Mouse (Mus musculus) E14TG2a.4 (cell line): ENCODE data around the gene Magi2.

Source experiments
- CTCF ChIP-seq: conservative IDR thresholded peaks from 2 replicates; pipeline ENCODE4 v1.5.1; 2014; ENCODE audit warnings: low read length
- NANOG ChIP-seq: IDR thresholded peaks from 2 replicates; pipeline ENCODE4 v1.6.1; 2014; ENCODE audit warnings: borderline replicate concordance, low read length, mixed read lengths
- POU5F1 ChIP-seq: IDR thresholded peaks from 2 replicates; pipeline ENCODE4 v1.6.1; 2014; ENCODE audit warnings: low read length, borderline replicate concordance

DNA sequence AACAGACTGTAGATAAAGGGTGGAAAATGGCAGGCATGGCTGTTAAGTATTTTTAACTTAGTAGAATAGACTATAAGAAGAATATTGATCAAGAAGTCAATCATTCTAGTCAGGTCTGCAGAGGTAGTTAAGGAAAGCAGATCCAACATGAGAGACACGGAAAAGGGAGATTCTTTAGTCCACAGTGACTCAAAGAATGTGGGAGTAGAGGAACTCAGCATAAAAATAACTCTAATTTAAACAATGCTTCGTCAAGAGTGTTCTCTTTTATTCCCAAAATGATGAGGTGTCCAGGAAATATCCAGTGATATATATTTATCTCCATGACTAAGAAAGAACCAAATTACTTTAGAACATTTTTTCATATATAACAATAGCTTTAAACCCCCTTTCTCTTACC lies 1234.9 kb downstream of the Magi2 start:
- TF ChIP-seq CTCF (no peak), POU5F1 (no peak), NANOG (no peak)
